Mouse (Mus musculus) forebrain, postnatal 0 days (tissue): ENCODE data around the gene Apobec3. TPM values are rescaled to one million over a fixed set of nuclear protein-coding genes. Genes with fewer than 3 reads are reported as not detected.

Source experiments
- ATAC-seq: fragments of 200-750 bp; cut with Nextera tagmentation; 2 replicates; pipeline ENCODE4 v1.8.0; 2017; ENCODE audit warnings: mild to moderate bottlenecking, moderate library complexity
- DNase-seq: peaks from one replicate; pipeline ENCODE4 v3.0.0-alpha.2; 2015
- H3K27ac ChIP-seq: fragments of 300-500 bp; sonication (generic); 2 replicates; pipeline ENCODE4 v1.5.1; 2014; ENCODE audit warnings: low read depth, mild to moderate bottlenecking, antibody characterized with exemption, low read length, moderate library complexity, mixed read lengths
- H3K27me3 ChIP-seq: fragments of 300-500 bp; sonication (generic); 2 replicates; pipeline ENCODE4 v1.6.1; 2014; ENCODE audit warnings: mild to moderate bottlenecking, low read length, mixed read lengths; ENCODE audit not compliant: insufficient read depth
- H3K36me3 ChIP-seq: fragments of 300-500 bp; sonication (generic); 2 replicates; pipeline ENCODE4 v1.6.1; 2014; ENCODE audit warnings: mild to moderate bottlenecking, moderate library complexity; ENCODE audit not compliant: insufficient read depth
- H3K4me1 ChIP-seq: fragments of 300-500 bp; sonication (generic); 2 replicates; pipeline ENCODE4 v1.6.1; 2014; ENCODE audit warnings: antibody characterized with exemption; ENCODE audit not compliant: insufficient read depth
- H3K4me2 ChIP-seq: fragments of 300-500 bp; sonication (generic); 2 replicates; pipeline ENCODE4 v1.6.1; 2014; ENCODE audit warnings: low read depth, mild to moderate bottlenecking, moderate library complexity
- H3K4me3 ChIP-seq: fragments of 300-500 bp; sonication (generic); 2 replicates; pipeline ENCODE4 v1.5.1; 2014; ENCODE audit warnings: low read depth, low read length, mixed read lengths
- H3K9ac ChIP-seq: fragments of 300-500 bp; sonication (generic); 2 replicates; pipeline ENCODE4 v1.6.1; 2014; ENCODE audit warnings: mild to moderate bottlenecking
- H3K9me3 ChIP-seq: fragments of 300-500 bp; sonication (generic); 2 replicates; pipeline ENCODE4 v1.6.1; 2016; ENCODE audit warnings: low read length
- CTCF ChIP-seq: sonication (generic); IDR thresholded peaks from 2 replicates; pipeline ENCODE4 v1.5.1; 2016; ENCODE audit warnings: antibody characterized with exemption, control low read depth, low read depth
- WGBS: fragments of 180-500 bp; shearing (Covaris S2); extraction: QIAGEN DNeasy Blood & Tissue Kit; methylation state at CpG from one replicate; pipeline ENCODE4 v1.1.7; 2014; 5-methylcytosine and 5-hydroxymethylcytosine counted together
- polyA plus RNA-seq: library from polyadenylated mRNA; unstranded; fragments of >200 nt; fragmentation: Nextera tagmentation; extraction: Ambion mirVana; gene quantifications from 2 replicates; pipeline ENCODE4 v1.2.1, GENCODE M21; 2015
- total RNA-seq: library from RNA; depleted of rRNA; stranded (reverse); fragments of >200 nt; gene quantifications from 2 replicates; pipeline ENCODE4 v1.2.3, GENCODE M21; 2014

Apobec3 gene
- total and polyA plus RNA-seq, 2 experiments from 2014 or later: 3.6 to 5.3 TPM

DNA sequence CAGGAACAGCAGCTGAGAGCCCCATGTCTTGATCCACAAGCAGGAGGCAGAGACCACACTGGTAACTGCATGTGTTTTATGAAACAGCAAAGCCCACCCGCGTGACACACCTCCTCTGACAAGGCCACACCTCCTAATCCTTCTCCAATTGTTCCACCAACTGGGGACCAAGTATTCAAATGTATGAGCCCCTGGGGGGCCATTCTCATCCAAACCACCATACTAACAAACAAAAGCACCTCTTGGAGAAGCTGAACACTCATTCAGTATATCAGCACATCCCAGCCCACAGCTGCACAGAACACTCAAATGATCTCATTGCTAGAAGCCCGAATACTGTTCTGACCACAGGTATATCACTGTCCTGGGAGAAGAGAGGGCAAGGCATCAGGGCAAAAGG lies 52.1 kb downstream of the Apobec3 start:
- Histone ChIP-seq H3K4me2 (no peak overlapping the region), H3K4me1 (no peaks in the 10 kb centered on the region), H3K27ac (no peak overlapping the region), H3K36me3 (no peaks in the 10 kb centered on the region), H3K9ac (no peak overlapping the region), H3K27me3 (no peaks in the 10 kb centered on the region), H3K9me3 (no peaks in the 10 kb centered on the region), H3K4me3 (no peak overlapping the region)
- no peak for DNase-seq
- ATAC-seq: no peak
- WGBS: 72% methylated on average over 3 of the region's 3 CpGs
- no peak for TF ChIP-seq CTCF

DNA sequence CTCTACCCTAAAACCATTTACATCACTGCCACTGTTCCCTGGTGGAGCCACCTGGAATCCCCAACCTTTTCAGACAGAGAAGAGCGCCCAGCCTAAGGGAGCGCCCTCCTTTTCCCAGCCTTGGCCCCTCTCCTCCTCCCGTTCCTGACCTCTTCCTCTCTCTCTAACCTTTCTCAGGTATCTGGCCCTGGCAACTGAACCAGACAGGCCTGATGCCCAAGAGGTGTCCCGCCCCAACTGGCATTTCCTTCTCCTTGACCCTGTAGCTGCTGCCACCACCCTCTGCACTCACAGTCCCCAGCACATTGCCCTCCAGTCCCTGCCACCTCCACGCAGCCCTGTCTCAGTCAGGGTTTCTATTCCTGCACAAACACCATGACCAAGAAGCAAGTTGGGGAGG lies 53.5 kb downstream of the Apobec3 start:
- Histone ChIP-seq H3K27me3 (no peaks in the 10 kb centered on the region), H3K4me3 (no peak overlapping the region)
- WGBS: 87% methylated on average over 5 of the region's 5 CpGs

DNA sequence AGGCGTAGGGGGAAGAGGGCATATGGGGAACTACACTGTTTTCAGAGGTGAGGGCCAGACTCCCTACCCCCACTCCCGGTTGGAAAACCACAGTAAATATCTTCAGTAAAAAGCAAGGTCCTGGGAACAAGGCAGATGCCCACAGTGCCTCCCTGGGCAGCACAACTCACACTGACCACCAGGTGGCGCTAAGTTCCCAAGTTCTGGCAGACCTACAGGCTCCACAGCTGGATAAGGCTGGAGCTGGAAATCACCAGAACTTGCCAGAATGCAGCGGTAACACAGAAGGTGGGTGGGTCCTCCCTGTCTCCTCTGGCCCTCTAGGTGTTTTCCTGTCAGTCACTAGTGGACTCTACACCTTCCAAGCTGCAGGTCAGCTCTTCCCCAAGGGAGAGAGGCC lies 54.6 kb downstream of the Apobec3 start:
- no peak overlapping the region for H3K4me2 ChIP-seq
- peak; percentile 97 for TF ChIP-seq CTCF
- H3K27ac ChIP-seq: no peak overlapping the region; the same call in 1 of the 2 replicates
- H3K9ac ChIP-seq: no peak overlapping the region
- no peaks in the 10 kb centered on the region for H3K36me3 ChIP-seq
- peaks cover 7% of the 10 kb centered on the region for H3K4me1 ChIP-seq
- no peaks in the 10 kb centered on the region for H3K27me3 ChIP-seq
- H3K4me3 ChIP-seq: no peak overlapping the region
- H3K9me3 ChIP-seq: no peaks in the 10 kb centered on the region
- DNase-seq (peak; percentile 93), ATAC-seq (peak; percentile 76)
- 16% methylated on average over 4 of the region's 4 CpGs for WGBS

More for the DNA sequence above, 53.5 kb downstream of the Apobec3 start:
- DNase-seq: no peak
- H3K9me3 ChIP-seq: no peaks in the 10 kb centered on the region
- peaks cover 3% of the 10 kb centered on the region for H3K4me1 ChIP-seq
- H3K27ac ChIP-seq: no peak overlapping the region
- H3K4me2 ChIP-seq: no peak overlapping the region
- H3K9ac ChIP-seq: no peak overlapping the region
- no peak for TF ChIP-seq CTCF
- no peak for ATAC-seq
- H3K36me3 ChIP-seq: no peaks in the 10 kb centered on the region

DNA sequence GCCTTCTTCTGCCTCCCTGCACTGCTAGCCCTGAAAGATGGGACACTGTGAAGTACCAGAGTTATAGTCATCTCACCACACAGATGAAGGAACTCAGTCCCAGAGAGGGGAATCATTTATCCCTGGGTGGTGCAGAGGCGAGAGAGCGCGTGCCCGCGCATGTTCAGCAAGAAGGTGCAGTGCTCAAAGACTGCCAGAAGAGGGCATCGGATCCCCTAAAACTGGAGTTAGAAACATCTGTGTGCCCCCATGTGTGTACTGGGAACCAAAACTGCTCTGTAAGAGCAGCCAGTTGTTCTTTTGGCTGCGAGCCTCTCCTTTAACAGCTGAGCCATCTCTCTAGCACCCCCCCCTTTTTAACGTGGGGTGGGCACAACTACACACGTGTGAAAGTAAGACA lies 55.3 kb downstream of the Apobec3 start:
- Histone ChIP-seq H3K4me2 (no peak overlapping the region), H3K9ac (no peak overlapping the region), H3K4me3 (no peak overlapping the region), H3K36me3 (no peaks in the 10 kb centered on the region), H3K27me3 (no peaks in the 10 kb centered on the region), H3K4me1 (peaks cover 7% of the 10 kb centered on the region), H3K9me3 (no peaks in the 10 kb centered on the region), H3K27ac (no peak overlapping the region)
- DNase-seq: no peak
- peak; percentile 62 for TF ChIP-seq CTCF
- ATAC-seq: no peak
- 56% methylated on average over 9 of the region's 9 CpGs for WGBS

DNA sequence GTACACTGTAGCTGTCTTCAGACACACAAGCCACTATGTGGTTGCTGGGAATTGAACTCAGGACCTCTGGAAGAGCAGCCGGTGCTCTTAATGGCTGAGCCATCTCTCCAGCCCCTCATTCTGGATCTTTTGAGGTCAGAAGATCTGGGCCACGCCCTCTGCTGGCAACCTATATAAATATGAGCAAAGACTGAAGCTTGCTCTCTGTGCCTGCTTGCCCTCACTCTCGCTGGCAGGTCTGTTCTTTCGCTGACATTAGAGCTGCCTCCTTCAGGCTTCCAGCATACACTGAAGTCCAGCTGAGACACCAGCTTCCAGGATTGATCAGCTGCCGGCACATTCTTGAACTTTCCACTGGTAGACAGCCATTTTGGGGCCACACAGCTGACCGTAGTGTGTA lies 56.2 kb downstream of the Apobec3 start:
- WGBS: 75% methylated on average over 6 of the region's 6 CpGs
- Histone ChIP-seq H3K4me2 (no peak overlapping the region), H3K27me3 (no peaks in the 10 kb centered on the region), H3K4me3 (no peak overlapping the region), H3K36me3 (no peaks in the 10 kb centered on the region), H3K9ac (no peak overlapping the region), H3K9me3 (no peaks in the 10 kb centered on the region), H3K27ac (no peak overlapping the region), H3K4me1 (peaks cover 7% of the 10 kb centered on the region)
- DNase-seq (no peak), ATAC-seq (no peak)
- TF ChIP-seq CTCF: no peak; the same call in 1 of the 2 replicates

DNA sequence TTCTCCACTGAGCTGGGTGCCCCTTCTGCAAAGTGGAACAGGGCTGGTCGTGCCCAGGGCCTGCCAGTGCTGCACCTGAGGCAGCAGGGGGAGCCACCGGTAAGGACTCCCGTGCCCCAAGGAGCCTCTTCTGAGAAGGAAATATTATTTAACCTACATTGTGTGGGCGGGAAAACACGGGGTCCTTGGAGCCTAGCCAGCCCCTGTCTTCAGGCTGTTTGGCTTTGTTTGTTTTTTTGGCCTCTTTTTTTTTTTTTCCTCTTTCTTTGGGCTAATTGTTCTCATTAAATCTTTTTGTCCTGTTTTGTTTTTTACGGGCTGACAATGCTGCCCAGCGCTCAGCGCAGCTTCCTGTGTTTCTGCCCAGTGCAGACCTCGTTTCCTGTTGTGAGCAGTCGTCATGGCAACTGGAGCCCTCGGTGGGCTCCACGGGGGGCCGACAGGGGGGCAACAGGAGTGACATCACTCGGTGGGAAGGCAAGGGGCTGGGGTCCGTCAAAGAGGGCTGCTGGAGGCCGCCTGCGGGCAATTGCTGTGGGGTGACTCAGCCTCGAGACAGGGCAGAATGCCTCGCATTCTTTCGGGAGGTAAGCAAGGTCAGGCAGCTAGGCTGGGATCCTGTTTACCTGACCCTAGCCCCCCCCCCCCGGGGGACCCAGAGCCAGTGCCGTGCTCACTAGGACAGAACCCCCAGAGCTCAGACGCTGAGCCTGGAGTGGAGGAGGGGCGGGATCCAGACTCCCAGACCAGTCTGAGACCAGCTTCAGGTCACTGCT lies 59.0 kb downstream of the Apobec3 start:
- WGBS: 3% methylated on average over 24 of the region's 24 CpGs
- ATAC-seq: peak; percentile 76
- peak; percentile 69 for TF ChIP-seq CTCF
- peak overlapping the region; percentile 36 for H3K4me3 ChIP-seq
- no peaks in the 10 kb centered on the region for H3K27me3 ChIP-seq
- H3K36me3 ChIP-seq: no peaks in the 10 kb centered on the region
- H3K9ac ChIP-seq: peak overlapping the region; percentile 51
- peaks cover 7% of the 10 kb centered on the region for H3K4me1 ChIP-seq
- no peaks in the 10 kb centered on the region for H3K9me3 ChIP-seq
- peak; percentile 84 for DNase-seq
- H3K4me2 ChIP-seq: peak overlapping the region; percentile 62
- peak overlapping the region; percentile 45; the same call in 1 of the 2 replicates for H3K27ac ChIP-seq

DNA sequence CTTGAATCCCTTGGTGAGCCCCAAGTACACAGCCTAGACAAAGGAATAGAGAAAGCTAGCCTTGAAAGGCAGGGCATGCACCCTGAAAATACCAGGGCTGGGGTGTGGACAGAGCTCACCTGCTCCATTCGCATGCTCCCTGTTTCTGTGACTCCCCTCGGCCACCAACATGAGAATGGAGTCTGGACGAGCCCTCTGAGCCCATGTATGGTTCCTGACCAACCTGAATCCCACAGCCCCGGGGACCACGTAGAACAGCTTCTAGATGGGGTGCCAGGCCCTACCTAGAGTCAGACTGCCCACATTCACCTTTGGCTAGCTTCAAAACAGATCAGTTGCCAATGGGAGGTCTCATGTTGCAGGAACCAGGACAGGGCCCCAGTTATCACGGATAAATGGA lies 59.8 kb downstream of the Apobec3 start:
- no peak overlapping the region for H3K4me3 ChIP-seq

More for the DNA sequence above, 59.8 kb downstream of the Apobec3 start:
- Histone ChIP-seq H3K4me2 (0 out of 2 replicates have a peak overlapping the region, but pooled peaks have one; percentile 62), H3K4me1 (peaks cover 7% of the 10 kb centered on the region), H3K36me3 (no peaks in the 10 kb centered on the region), H3K9ac (no peak overlapping the region; the same call in 1 of the 2 replicates), H3K9me3 (no peaks in the 10 kb centered on the region), H3K27ac (peak overlapping the region; percentile 24; the same call in 1 of the 2 replicates), H3K27me3 (no peaks in the 10 kb centered on the region)
- ATAC-seq: no peak
- WGBS: 73% methylated on average over 6 of the region's 6 CpGs
- DNase-seq: no peak
- no peak for TF ChIP-seq CTCF
